Mouse (Mus musculus) ZHBTc4 (cell line): ENCODE data around the gene Pxk.
"Not testable (repeated sequence)": the region's sequence is repeated elsewhere in the genome, so short reads cannot be mapped to it uniquely, and the experiment has no call there.

Experiments used
- DNase-seq: peaks from one replicate; pipeline ENCODE4 v3.0.0-alpha.2; 2011; ENCODE audit warnings: low read depth, low spot score

Pxk gene

DNA sequence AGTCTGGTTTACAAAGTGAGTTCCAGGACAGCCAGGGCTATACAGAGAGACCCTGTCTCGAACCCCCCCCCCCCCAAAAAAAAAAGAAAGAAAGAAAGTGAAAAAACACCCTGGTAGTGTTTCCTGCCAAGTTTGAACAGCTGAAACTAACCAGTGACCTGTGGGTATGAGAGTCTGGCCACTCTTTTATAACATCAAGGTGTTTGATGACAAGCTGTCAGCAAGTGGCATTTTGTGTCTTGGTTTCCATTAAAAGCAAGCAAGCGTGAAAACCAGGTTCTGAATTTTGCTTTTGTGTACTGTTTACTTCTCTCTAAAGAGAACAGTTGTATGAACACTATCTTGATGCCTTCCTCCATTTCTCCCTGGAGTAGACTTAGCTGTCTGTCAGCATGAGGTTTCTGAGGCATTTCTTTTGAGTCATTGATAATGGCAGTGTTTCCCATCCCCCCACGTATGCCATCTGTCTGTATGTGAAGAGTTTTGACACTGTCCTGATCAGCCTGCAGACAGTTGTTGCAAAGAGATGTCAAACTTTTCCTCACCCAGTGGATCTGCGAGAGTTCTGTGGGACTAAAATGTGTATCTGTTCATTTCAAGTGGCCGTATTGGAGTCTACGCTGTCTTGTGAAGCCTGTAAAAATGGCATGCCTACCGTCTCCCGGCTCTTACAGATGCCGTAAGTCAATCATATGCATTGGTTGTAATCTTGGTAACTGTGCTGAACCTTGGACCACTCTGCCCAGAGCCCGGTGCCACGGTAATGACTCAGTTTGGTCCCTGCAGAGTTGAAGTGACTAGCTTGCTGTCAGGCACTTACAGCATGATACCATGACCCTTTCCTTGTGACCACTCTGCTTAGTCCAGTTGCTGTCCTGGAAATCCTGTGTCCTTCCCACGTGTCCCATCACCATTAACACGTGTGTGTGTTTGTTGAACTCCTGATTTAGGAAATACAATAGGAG is 47.9 kb downstream of the Pxk start:
- no peak for DNase-seq

DNA sequence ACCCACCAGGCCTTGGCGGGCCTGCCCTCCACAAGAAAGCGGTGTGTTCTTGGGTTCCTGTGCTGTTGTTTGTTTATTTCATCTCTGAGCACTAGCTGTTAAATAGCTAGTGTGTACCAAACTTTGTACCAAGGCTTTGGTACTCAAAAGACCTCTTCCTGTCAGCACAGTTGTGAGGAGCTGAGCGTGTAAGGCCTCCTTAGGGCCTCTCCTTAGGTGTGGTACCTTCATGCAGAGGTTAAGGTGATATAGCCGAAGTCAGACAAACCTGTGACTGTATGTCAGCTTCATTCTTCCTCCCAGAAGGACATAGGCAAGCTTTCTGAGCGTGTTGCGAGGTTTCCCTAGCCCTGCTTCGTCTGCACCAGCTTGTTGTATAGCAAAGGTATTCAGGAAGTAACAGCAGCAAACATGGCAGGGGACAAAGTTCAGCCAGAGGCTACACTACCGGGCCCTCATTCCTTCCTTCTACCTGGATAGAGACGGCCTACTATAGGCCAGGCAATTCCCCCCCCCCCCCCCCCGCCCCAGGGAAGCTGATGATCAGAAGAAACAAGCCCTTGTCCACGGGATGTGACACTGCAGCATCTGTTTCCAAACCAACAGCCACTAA is 48.7 kb downstream of the Pxk start:
- no peak for DNase-seq

GRCm38 (mm10) chr14:8148842-8149241 is 50.8 kb downstream of the Pxk start:
- peak; percentile 44 for DNase-seq

- no peak for DNase-seq
Observed at GRCm38 (mm10) chr14:8151757-8152156, 53.7 kb downstream of the Pxk start.

GRCm38 (mm10) chr14:8154072-8154471 is 56.1 kb downstream of the Pxk start:
- DNase-seq = no peak

DNA sequence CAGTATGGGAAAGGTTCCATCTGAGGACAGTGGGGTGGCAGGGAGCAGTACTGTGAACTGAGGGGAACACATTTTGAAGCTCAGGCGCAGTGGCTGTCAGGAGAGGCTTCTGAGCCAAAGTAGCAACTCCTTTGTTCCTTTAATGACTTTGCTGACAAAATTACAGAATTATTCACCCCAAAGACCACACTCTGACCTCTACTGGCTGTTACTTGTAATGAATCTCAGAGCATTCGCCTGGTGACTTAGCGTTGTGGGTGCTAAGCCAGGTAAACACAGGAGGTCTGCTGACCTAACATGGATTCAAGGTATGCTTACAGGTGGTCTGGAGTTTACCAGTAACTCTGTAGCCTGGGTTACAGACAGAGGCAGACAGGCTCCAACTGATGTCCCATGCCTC is 58.9 kb downstream of the Pxk start:
- peak; percentile 41 for DNase-seq

GRCm38 (mm10) chr14:8158721-8159120 is 60.7 kb downstream of the Pxk start:
- DNase-seq = no peak

- DNase-seq = no peak
Observed at GRCm38 (mm10) chr14:8159141-8159540, 61.1 kb downstream of the Pxk start.

DNA sequence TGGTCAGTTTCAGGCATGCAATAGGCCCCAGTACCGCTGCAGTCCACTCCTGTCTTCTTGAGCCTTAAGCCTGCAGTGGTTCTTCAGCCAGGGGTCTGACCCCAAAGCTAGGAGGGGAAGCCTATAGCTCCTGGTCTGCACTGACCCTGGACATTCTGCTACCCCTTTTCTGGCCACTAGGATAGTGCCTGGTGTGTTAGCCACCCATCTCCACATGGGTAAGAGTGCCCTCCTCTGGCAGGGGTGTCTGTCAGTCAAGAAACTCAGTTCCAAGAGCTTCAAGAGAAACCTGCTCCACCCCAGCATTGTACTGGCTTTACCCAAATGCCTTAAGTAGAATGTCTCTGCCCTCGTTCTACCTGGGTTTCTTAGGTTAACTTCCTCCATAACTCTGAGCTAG is 63.8 kb downstream of the Pxk start:
- peak; percentile 41 for DNase-seq

GRCm38 (mm10) chr14:8164463-8164862 is 66.5 kb downstream of the Pxk start:
- DNase-seq = no peak

GRCm38 (mm10) chr14:8172507-8173410 is 74.7 kb downstream of the Pxk start, which contains the start of gene Pdhb:
Gene Pdhb (minus strand): TSS chr14:8173025.
- peak; percentile 100 for DNase-seq

- not testable (repeated sequence) for DNase-seq
Observed at GRCm38 (mm10) chr14:8173542-8174250, 75.7 kb downstream of the Pxk start.

GRCm38 (mm10) chr14:8174634-8175033 is 76.6 kb downstream of the Pxk start:
- peak; percentile 72 for DNase-seq

DNA sequence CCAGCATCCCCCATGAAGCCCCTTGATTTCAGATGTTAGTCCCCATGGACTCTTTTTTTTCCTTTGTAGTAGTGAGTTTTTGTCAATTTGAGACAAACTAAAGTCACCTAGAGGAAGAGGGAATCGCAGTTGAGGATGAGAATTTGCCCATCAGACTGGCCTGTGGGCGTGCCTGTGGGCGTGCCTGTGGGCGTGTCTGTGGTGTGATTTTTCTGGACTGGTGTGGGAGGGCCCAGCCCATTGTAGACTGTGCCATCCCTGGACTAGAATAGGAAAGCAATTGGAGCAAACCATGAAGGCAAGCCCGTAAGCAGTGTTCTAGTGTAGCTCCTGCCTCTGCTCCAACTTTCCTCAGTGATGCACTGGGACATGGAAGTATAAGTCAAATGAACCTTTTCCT is 78.2 kb downstream of the Pxk start:
- peak; percentile 86 for DNase-seq

- no peak for DNase-seq
Observed at GRCm38 (mm10) chr14:8180371-8181035, 82.5 kb downstream of the Pxk start.

DNA sequence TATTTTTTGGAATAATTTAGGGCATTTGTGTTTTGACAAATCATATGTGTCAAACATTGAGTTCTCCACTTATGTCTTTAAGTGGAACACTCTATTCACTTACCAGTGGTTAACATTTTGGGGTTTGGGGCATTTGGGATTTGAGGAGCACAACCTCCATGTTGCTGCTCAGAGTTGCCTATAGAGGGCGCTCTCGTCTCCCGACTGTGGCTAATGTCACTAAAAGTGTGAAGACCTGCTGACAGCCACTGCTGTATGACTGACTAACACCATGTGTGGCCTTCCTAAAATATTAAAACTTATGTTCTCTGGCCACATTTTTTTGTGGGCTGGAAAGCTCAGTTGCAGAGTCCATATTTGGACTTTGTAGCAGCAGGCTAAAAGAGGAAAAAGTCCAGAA is 85.3 kb downstream of the Pxk start:
- peak; percentile 39 for DNase-seq

GRCm38 (mm10) chr14:8186278-8187045 is 88.5 kb downstream of the Pxk start:
- DNase-seq = no peak

DNA sequence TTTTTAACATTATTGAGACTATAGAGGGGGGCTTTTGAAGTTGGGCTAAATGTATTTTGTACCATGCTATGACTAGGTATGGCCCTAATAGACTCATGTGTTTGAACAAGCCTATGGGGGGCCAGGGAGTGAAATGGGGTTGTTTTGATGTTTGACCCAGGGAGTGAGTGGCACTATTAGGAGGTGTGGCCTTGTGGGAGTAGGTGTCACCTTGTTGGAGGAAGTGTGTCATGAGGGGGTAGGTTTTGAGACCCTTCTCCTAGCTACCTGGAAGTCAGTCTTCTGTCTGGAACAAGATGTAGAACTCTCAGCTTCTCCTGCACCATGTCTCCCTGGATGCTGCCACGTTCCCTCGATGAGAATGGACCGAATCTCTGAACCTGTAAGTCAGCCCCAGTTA is 92.5 kb downstream of the Pxk start:
- DNase-seq = no peak

DNA sequence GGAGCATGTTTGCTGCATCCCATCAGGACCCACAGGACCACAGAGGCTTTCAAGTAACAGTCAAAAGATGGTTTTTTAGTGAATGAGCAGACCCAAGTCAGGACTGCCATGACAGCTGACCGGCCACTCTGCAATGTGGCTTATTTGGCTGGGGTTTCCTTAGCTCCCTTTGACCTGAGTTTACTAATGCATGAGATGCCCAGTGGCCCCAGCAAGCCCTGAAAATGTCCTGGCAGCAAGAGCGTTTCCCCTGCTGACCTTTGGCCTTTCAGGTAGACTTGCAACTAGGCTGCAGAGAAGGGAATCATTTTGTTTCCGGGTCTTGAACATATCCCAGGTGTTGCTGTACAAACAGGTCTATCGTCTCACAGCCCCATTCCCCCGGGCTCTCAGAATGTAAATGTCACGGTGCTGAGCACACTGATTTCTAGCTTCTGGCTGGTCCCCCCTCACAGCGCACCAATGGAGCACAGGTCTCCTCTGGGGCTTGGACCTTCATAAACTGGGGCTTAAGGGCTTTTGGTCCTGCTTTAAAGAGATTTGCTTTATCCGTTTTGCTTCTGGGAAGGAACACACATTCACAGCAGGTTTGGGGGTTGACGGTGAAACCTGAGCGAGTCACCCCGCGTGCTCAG is 93.4 kb downstream of the Pxk start:
- DNase-seq = no peak
